Mouse (Mus musculus) brain, embryonic 14.5 days (tissue): ENCODE measurements around the gene Adam10.

Experiments used
- CTCF ChIP-seq: fragments of 200-500 bp; IDR thresholded peaks from 2 replicates; pipeline ENCODE4 v1.5.1; 2012; ENCODE audit warnings: inconsistent platforms, mild to moderate bottlenecking, moderate library complexity, borderline replicate concordance; ENCODE audit not compliant: insufficient read depth, insufficient read length; ENCODE audit errors: extremely low read depth
- POLR2A ChIP-seq: fragments of 200-500 bp; IDR thresholded peaks from 2 replicates; pipeline ENCODE4 v1.6.1; 2012; ENCODE audit warnings: mild to moderate bottlenecking, inconsistent platforms, borderline replicate concordance; ENCODE audit not compliant: poor library complexity, insufficient read depth, insufficient read length, severe bottlenecking; ENCODE audit errors: extremely low read depth

- no peak for TF ChIP-seq CTCF
- TF ChIP-seq POLR2A = peak; percentile 90
Measured at GRCm38 (mm10) chr9:70657013-70657967, 21.5 kb upstream of the Adam10 start, which contains the start of gene Mindy2.
